Mouse (Mus musculus): ENCODE data around the gene Gvin1.
"Not testable (repeated sequence)": the region's sequence is repeated elsewhere in the genome, so short reads cannot be mapped to it uniquely, and the experiment has no call there.

DNA sequence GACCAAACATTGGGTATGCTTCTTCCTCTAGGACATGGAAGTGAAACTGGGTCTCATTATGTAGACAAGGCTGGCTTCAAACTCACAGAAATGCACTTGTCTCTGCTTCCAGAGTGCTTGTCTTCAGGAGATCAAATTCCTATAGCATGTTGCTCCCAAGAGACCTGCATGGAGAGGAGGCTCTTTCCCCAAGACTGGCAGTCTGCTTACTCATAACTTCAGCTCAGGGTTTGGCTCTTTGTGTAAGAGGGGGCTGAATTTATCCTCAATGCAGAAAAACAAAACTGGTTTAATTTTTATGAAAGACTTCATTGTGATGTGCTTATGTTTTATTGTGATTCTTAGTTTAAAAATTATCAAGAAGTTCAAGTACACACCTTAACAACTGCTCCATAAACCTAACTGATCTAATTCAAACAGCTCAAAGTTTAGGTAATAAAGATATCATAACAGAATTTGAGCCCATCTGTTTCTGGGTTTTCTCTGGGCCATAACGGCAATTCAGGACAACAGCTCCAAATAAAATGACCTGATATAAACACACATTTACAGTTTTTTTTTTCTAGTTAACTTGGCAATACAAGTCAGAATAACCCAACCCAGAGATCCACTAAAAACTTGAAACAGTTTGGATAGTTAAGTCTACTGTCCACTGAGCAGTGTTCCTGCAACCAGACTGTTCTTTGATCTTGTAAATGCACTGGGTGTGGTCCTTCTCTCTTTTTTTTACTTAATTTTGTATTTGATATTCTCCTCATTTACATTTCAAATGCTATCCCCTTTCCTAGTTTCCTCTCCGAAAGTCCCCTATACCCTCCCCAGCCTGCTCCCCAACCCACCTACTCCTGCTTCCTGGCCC is 97.8 kb downstream of the Gvin1 start:
- TF ChIP-seq POLR2A (IDR thresholded peaks at IDR 0.05; ENCODE audit: control insufficient read depth, extremely low read depth, insufficient read depth, low read length, poor library complexity); CTCF (IDR thresholded peaks at IDR 0.05; ENCODE audit: borderline replicate concordance, control insufficient read depth, extremely low read depth, insufficient read depth, low read length, poor library complexity): not testable (repeated sequence)
